Mouse (Mus musculus): ENCODE measurements around the gene Gabrg3. TPM values are rescaled to one million over a fixed set of nuclear protein-coding genes. Genes with fewer than 3 reads are reported as not detected.

Gene Gabrg3
- polyA plus RNA-seq, 1 experiment from 2014 or later = 0.87 TPM

DNA sequence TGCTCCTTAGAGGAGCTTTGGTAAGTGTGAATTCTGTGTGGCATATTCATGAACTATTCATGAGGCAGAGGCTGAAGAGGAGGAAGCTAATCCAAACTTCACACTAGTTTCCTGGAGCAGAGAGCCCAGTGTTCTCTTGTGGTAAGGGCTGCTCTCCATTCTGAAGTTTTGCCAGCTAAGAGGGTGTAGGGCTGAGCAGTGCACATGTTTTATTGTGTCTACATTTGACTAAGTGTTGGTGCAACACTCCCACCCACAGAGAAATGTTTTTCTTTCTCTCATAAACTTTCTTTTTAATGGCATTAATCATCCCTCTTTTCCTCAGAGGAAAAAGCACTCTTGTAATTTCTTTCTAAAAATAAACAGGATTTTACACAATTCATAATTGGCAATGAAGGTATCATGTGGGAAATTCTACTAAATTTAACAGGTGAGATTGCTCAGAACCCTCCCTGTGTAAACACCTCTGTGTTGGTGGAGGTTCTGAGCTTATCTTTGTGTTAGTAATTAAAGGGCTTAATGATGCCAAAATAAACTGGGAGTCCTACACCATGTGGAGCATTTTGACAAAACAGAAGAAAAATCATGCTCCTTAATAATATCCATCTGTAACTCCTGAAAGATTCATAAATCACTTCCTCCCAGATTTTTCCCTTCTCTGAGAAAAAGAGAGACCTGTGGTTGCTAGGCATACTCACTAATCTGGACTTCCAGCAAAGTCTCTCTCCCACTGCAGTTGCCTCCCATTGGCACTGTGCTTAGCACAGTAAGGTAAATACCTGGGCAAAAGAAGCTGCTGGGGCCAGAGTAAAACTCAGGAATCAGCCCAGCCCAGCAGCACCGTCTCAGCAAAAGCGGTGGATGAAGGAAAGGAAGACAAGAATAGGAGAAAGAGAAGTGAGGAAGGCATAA is 389.0 kb downstream of the Gabrg3 start:
- Histone ChIP-seq H3K27me3 (replicated peaks; ENCODE audit: control insufficient read depth, insufficient read depth, low read length) (no peaks in the 10 kb centered on the region), H3K27ac (ENCODE audit: low read depth, low read length) (no peak overlapping the region), H3K36me3 (ENCODE audit: control insufficient read depth, insufficient read depth) (no peaks in the 10 kb centered on the region), H3K4me3 (ENCODE audit: low read depth, low read length) (no peak overlapping the region), H3K4me1 (replicated peaks; ENCODE audit: control insufficient read depth, insufficient read depth, low read length) (no peaks in the 10 kb centered on the region), H3K9me3 (ENCODE audit: control insufficient read depth) (no peaks in the 10 kb centered on the region), H3K9ac (ENCODE audit: low read depth, low read length) (no peak overlapping the region), H3K4me2 (replicated peaks; ENCODE audit: low read depth) (no peak overlapping the region)
- 79% methylated on average over 2 of the region's 2 CpGs for WGBS
- TF ChIP-seq CTCF (IDR thresholded peaks at IDR 0.05; ENCODE audit: low read depth) = no peak
- no peak for ATAC-seq

GRCm38 (mm10) chr7:56946398-56946797 is 440.6 kb downstream of the Gabrg3 start:
- Histone ChIP-seq H3K4me2 (replicated peaks; ENCODE audit: low read depth) (no peak overlapping the region), H3K27me3 (replicated peaks; ENCODE audit: control insufficient read depth, insufficient read depth, low read length) (no peaks in the 10 kb centered on the region), H3K27ac (ENCODE audit: low read depth, low read length) (no peak overlapping the region), H3K4me3 (ENCODE audit: low read depth, low read length) (no peak overlapping the region), H3K9ac (ENCODE audit: low read depth, low read length) (no peak overlapping the region), H3K9me3 (ENCODE audit: control insufficient read depth) (no peaks in the 10 kb centered on the region), H3K36me3 (ENCODE audit: control insufficient read depth, insufficient read depth) (no peaks in the 10 kb centered on the region), H3K4me1 (replicated peaks; ENCODE audit: control insufficient read depth, insufficient read depth, low read length) (no peaks in the 10 kb centered on the region)
- no peak for ATAC-seq
- WGBS = 78% methylated on average over 1 of the region's 2 CpGs
- peak; percentile 80 for TF ChIP-seq CTCF (IDR thresholded peaks at IDR 0.05; ENCODE audit: low read depth)

DNA sequence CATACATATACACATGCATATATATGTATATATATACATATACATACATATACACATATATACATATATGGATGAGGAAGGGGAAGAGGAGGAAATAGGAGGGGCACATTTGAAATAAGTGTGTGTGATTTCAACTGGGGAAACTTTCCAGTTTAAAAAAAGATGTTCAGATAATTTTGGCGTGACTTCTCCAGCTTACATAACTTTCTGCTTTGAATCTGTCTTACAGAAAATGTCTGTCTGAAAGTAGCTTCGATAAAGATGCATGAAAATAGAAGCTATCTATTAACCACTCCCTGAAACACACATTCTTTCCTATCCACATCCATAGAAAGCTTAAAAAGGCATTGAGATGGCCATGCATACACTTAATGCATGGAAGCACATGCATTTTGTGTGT is 445.4 kb downstream of the Gabrg3 start:
- no peaks in the 10 kb centered on the region for H3K36me3 ChIP-seq (ENCODE audit: control insufficient read depth, insufficient read depth)
- no peak for ATAC-seq
- H3K9ac ChIP-seq (ENCODE audit: low read depth, low read length) = no peak overlapping the region
- WGBS = 72% methylated on average over 2 of the region's 2 CpGs
- H3K4me3 ChIP-seq (ENCODE audit: low read depth, low read length) = no peak overlapping the region
- no peaks in the 10 kb centered on the region for H3K27me3 ChIP-seq (replicated peaks; ENCODE audit: control insufficient read depth, insufficient read depth, low read length)
- no peaks in the 10 kb centered on the region for H3K9me3 ChIP-seq (ENCODE audit: control insufficient read depth)
- no peaks in the 10 kb centered on the region for H3K4me1 ChIP-seq (replicated peaks; ENCODE audit: control insufficient read depth, insufficient read depth, low read length)
- no peak for TF ChIP-seq CTCF (IDR thresholded peaks at IDR 0.05; ENCODE audit: low read depth)
- no peak overlapping the region for H3K4me2 ChIP-seq (replicated peaks; ENCODE audit: low read depth)
- no peak overlapping the region for H3K27ac ChIP-seq (ENCODE audit: low read depth, low read length)

GRCm38 (mm10) chr7:56938020-56938419 is 449.0 kb downstream of the Gabrg3 start:
- no peak overlapping the region for H3K27ac ChIP-seq (ENCODE audit: low read depth, low read length)
- no peak overlapping the region for H3K4me3 ChIP-seq (ENCODE audit: low read depth, low read length)
- H3K36me3 ChIP-seq (ENCODE audit: control insufficient read depth, insufficient read depth) = no peaks in the 10 kb centered on the region
- WGBS = 75% methylated on average over 5 of the region's 5 CpGs
- no peaks in the 10 kb centered on the region for H3K4me1 ChIP-seq (replicated peaks; ENCODE audit: control insufficient read depth, insufficient read depth, low read length)
- H3K4me2 ChIP-seq (replicated peaks; ENCODE audit: low read depth) = no peak overlapping the region
- peak; percentile 51 for TF ChIP-seq CTCF (IDR thresholded peaks at IDR 0.05; ENCODE audit: low read depth)
- H3K9me3 ChIP-seq (ENCODE audit: control insufficient read depth) = no peaks in the 10 kb centered on the region
- no peak overlapping the region for H3K9ac ChIP-seq (ENCODE audit: low read depth, low read length)
- ATAC-seq = no peak
- no peaks in the 10 kb centered on the region for H3K27me3 ChIP-seq (replicated peaks; ENCODE audit: control insufficient read depth, insufficient read depth, low read length)

GRCm38 (mm10) chr7:56919499-56919898 is 467.5 kb downstream of the Gabrg3 start:
- H3K9me3 ChIP-seq (ENCODE audit: control insufficient read depth) = no peaks in the 10 kb centered on the region
- no peaks in the 10 kb centered on the region for H3K4me1 ChIP-seq (replicated peaks; ENCODE audit: control insufficient read depth, insufficient read depth, low read length)
- no peaks in the 10 kb centered on the region for H3K36me3 ChIP-seq (ENCODE audit: control insufficient read depth, insufficient read depth)
- 94% methylated on average over 1 of the region's 1 CpGs for WGBS
- ATAC-seq = no peak
- no peak overlapping the region for H3K4me3 ChIP-seq (ENCODE audit: low read depth, low read length)
- H3K9ac ChIP-seq (ENCODE audit: low read depth, low read length) = no peak overlapping the region
- no peak overlapping the region for H3K4me2 ChIP-seq (replicated peaks; ENCODE audit: low read depth)
- no peaks in the 10 kb centered on the region for H3K27me3 ChIP-seq (replicated peaks; ENCODE audit: control insufficient read depth, insufficient read depth, low read length)
- TF ChIP-seq CTCF (IDR thresholded peaks at IDR 0.05; ENCODE audit: low read depth) = no peak
- H3K27ac ChIP-seq (ENCODE audit: low read depth, low read length) = no peak overlapping the region

- Histone ChIP-seq H3K27me3 (replicated peaks; ENCODE audit: control insufficient read depth, insufficient read depth, low read length) (no peaks in the 10 kb centered on the region), H3K9me3 (ENCODE audit: control insufficient read depth) (no peaks in the 10 kb centered on the region), H3K4me1 (replicated peaks; ENCODE audit: control insufficient read depth, insufficient read depth, low read length) (no peaks in the 10 kb centered on the region), H3K36me3 (ENCODE audit: control insufficient read depth, insufficient read depth) (no peaks in the 10 kb centered on the region), H3K27ac (ENCODE audit: low read depth, low read length) (no peak overlapping the region), H3K9ac (ENCODE audit: low read depth, low read length) (no peak overlapping the region), H3K4me2 (replicated peaks; ENCODE audit: low read depth) (no peak overlapping the region), H3K4me3 (ENCODE audit: low read depth, low read length) (no peak overlapping the region)
- 84% methylated on average over 2 of the region's 2 CpGs for WGBS
- TF ChIP-seq CTCF (IDR thresholded peaks at IDR 0.05; ENCODE audit: low read depth) = no peak
- no peak for ATAC-seq
Observed at GRCm38 (mm10) chr7:56914862-56915261, 472.1 kb downstream of the Gabrg3 start.

Data from intestine, postnatal 0 days (tissue).